Mouse (Mus musculus) forebrain, embryonic 14.5 days (tissue): Measurements from ENCODE around the gene Gm5741. TPM values are rescaled to one million over a fixed set of nuclear protein-coding genes. Genes with fewer than 3 reads are reported as not detected.

Experiments
- ATAC-seq: fragments of 200-750 bp; cut with Nextera tagmentation; 2 replicates; pipeline ENCODE4 v1.8.0; 2017; ENCODE audit warnings: mild to moderate bottlenecking, moderate library complexity
- DNase-seq: peaks from one replicate; pipeline ENCODE4 v3.0.0-alpha.2; 2015; ENCODE audit warnings: low spot score
- H3K27ac ChIP-seq: fragments of 300-500 bp; sonication (generic); 2 replicates; pipeline ENCODE4 v1.5.1; 2014; ENCODE audit warnings: low read depth, mild to moderate bottlenecking, control low read depth, low read length, moderate library complexity
- H3K27me3 ChIP-seq: fragments of 300-500 bp; sonication (generic); replicated peaks from 2 replicates; pipeline ENCODE4 v1.6.1; 2014; ENCODE audit warnings: low read length, control low read depth, mixed read lengths; ENCODE audit not compliant: control insufficient read depth, insufficient read depth
- H3K36me3 ChIP-seq: fragments of 300-500 bp; sonication (generic); 2 replicates; pipeline ENCODE4 v1.6.1; 2014; ENCODE audit warnings: low read length, control low read depth; ENCODE audit not compliant: control insufficient read depth, insufficient read depth
- H3K4me1 ChIP-seq: fragments of 300-500 bp; sonication (generic); 2 replicates; pipeline ENCODE4 v1.6.1; 2014; ENCODE audit warnings: antibody characterized with exemption, low read length, control low read depth; ENCODE audit not compliant: control insufficient read depth, insufficient read depth
- H3K4me2 ChIP-seq: fragments of 300-500 bp; sonication (generic); 2 replicates; pipeline ENCODE4 v1.6.1; 2014; ENCODE audit warnings: mild to moderate bottlenecking, control low read depth, low read length
- H3K4me3 ChIP-seq: fragments of 300-500 bp; sonication (generic); 2 replicates; pipeline ENCODE4 v1.5.1; 2014; ENCODE audit warnings: low read depth, low read length, control low read depth
- H3K9ac ChIP-seq: fragments of 300-500 bp; sonication (generic); 2 replicates; pipeline ENCODE4 v1.6.1; 2014; ENCODE audit warnings: mild to moderate bottlenecking, low read length, control low read depth, moderate library complexity
- H3K9me3 ChIP-seq: fragments of 300-500 bp; sonication (generic); replicated peaks from 2 replicates; pipeline ENCODE4 v1.6.1; 2016; ENCODE audit warnings: low read length, control low read depth, mixed read lengths; ENCODE audit not compliant: control insufficient read depth
- WGBS: fragments of 180-500 bp; shearing (Covaris S2); extraction: QIAGEN DNeasy Blood & Tissue Kit; methylation state at CpG from one replicate; pipeline ENCODE4 v1.1.7; 2014; 5-methylcytosine and 5-hydroxymethylcytosine counted together
- polyA plus RNA-seq: library from polyadenylated mRNA; unstranded; fragments of >200 nt; fragmentation: Nextera tagmentation; extraction: Ambion mirVana; gene quantifications from 2 replicates; pipeline ENCODE4 v1.2.1, GENCODE M21; 2014

Gene Gm5741
- 0.88 TPM in 1 of 2 replicates, not detected in the other for polyA plus RNA-seq

DNA sequence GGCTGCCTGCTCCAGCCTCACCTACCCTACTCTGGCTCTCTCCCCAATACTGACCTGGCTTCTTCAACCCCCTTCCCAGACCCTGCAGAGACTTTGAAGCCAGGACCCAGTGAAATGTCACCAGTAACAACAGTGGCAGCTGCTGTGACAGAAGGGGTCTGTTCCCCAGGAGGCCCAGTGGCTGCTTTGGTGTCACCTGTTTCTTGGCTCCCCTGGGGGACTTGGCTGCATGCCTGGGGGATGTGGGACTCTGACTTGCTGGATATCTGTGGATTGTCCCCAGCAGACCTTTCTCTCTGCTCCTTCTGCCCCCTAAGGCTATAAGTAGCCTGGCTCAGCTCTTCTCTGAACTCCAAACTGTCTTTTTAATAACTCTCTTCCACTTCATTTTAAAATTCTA is at the start of gene Gm5741:
TSS of gene Gm5741 (minus strand) at position 1 of the 400 bp plus-strand sequence.
- no peak within 1 kb of the TSS for H3K4me2 ChIP-seq
- H3K27ac ChIP-seq: no peak within 1 kb of the TSS
- H3K36me3 ChIP-seq: peaks cover 41% of the 10 kb centered on the region
- peaks cover 7% of the 10 kb centered on the region for H3K4me1 ChIP-seq
- no peak for DNase-seq
- H3K9ac ChIP-seq: no peak within 1 kb of the TSS
- no peaks in the 10 kb centered on the region for H3K27me3 ChIP-seq
- no peak for ATAC-seq
- H3K9me3 ChIP-seq: no peaks in the 10 kb centered on the region
- H3K4me3 ChIP-seq: no peak within 1 kb of the TSS

DNA sequence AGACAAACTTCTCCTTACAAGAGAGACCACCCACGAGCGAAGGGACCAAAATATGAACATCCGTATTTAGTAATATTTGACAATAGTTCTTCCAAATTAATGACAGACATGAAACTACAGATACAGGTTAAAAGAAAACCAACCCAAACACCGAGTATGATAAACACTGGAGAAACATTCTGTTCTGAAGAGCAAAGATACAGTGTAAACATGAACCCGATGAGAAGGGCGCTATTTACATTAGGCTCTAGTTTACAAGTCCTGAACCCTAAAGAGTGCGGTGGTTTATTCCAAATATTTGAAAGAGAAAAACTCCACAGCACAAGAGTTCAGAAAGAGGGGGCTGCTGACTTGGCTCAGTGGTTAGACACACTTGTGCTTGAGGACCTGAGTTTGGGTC is 49.2 kb upstream of the Gm5741 start:
- ATAC-seq (no peak), DNase-seq (no peak)
- no peak overlapping the region for H3K27ac ChIP-seq
- no peaks in the 10 kb centered on the region for H3K27me3 ChIP-seq
- H3K4me2 ChIP-seq: no peak overlapping the region
- no peak overlapping the region for H3K9ac ChIP-seq
- H3K4me1 ChIP-seq: no peaks in the 10 kb centered on the region
- 93% methylated on average over 7 of the region's 7 CpGs for WGBS
- no peak overlapping the region for H3K4me3 ChIP-seq
- H3K36me3 ChIP-seq: no peaks in the 10 kb centered on the region
- no peaks in the 10 kb centered on the region for H3K9me3 ChIP-seq

DNA sequence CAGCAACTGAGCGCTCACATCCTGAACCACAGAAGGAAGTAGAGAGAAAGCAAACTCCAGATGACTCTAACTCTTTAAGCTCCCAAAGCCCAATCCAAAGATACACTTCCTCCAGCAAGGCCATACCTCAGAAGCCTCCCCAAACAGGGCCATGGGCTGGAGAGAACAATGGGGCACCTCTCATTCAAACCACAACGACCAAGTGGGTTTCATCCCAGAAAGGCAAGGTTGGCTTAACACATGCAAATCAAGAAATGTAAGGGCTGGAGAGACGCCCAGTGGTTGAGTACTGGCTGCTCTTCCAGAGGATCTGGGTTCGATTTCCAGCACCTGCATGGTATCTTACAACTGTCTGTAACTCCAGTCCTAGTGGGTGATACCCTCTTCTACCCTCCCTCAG is 47.7 kb upstream of the Gm5741 start:
- Histone ChIP-seq H3K4me2 (no peak overlapping the region), H3K4me3 (no peak overlapping the region), H3K4me1 (no peaks in the 10 kb centered on the region), H3K9ac (no peak overlapping the region), H3K27ac (no peak overlapping the region), H3K9me3 (no peaks in the 10 kb centered on the region), H3K36me3 (0 out of 2 replicates have a peak, but pooled peaks cover 2% of the 10 kb centered on the region), H3K27me3 (no peaks in the 10 kb centered on the region)
- ATAC-seq (no peak), DNase-seq (no peak)
- 74% methylated on average over 4 of the region's 4 CpGs for WGBS

DNA sequence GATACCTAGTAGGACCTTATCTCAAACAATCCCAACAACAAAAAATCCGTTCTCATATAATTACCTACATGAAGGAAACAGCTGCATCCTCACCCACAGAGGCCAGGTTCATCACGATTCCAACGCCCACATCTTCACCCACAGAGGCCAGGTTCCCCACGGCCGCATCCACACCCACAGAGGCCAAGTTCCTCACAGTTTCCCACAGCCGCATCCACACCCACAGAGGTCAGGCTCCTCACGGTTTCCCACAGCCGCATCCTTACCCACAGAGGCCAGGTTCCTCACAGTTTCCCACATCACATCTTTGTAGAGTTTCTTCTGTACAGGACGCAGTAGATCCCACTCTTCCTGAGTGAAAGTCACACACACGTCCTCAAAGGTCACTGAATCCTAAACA is 45.5 kb upstream of the Gm5741 start:
- WGBS: 96% methylated on average over 10 of the region's 10 CpGs
- Histone ChIP-seq H3K9ac (no peak overlapping the region), H3K4me1 (no peaks in the 10 kb centered on the region), H3K27me3 (no peaks in the 10 kb centered on the region), H3K4me2 (no peak overlapping the region), H3K27ac (no peak overlapping the region), H3K36me3 (peaks cover 12% of the 10 kb centered on the region; the same call in 1 of the 2 replicates), H3K9me3 (no peaks in the 10 kb centered on the region), H3K4me3 (no peak overlapping the region)
- no peak for ATAC-seq
- DNase-seq: no peak

DNA sequence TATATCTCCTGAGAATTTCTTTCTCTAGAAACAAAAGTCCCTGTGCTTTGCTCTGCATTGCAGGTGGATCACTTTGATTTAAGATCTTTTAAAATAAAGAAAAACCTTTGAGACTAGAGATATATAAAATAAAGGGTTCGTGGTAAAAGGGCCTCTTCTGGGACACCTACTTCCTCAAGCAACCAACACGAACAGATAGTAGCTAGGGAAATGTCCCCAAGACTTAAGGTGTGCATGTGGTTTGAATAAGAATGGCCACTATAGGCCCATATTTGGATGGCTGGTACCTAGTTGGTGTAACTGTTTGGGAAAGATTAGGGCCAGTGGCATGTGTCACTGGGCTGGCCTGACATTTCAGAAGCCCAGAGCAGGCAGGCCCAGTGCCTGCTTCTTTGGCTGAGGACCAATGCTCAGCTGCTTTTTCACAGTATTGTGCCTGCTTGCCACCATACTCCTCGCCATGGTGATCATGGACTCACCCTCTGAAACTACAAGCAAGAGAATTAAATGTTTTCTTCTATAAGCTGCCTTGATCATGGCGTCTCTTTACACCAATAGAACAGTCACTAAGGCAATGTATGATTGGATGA is 32.4 kb upstream of the Gm5741 start:
- no peaks in the 10 kb centered on the region for H3K27me3 ChIP-seq
- H3K4me1 ChIP-seq: no peaks in the 10 kb centered on the region
- H3K9ac ChIP-seq: no peak overlapping the region
- peaks cover 20% of the 10 kb centered on the region for H3K36me3 ChIP-seq
- ATAC-seq: no peak
- no peaks in the 10 kb centered on the region for H3K9me3 ChIP-seq
- 83% methylated on average over 4 of the region's 4 CpGs for WGBS
- no peak overlapping the region for H3K27ac ChIP-seq
- H3K4me3 ChIP-seq: no peak overlapping the region
- H3K4me2 ChIP-seq: no peak overlapping the region
- DNase-seq: no peak

DNA sequence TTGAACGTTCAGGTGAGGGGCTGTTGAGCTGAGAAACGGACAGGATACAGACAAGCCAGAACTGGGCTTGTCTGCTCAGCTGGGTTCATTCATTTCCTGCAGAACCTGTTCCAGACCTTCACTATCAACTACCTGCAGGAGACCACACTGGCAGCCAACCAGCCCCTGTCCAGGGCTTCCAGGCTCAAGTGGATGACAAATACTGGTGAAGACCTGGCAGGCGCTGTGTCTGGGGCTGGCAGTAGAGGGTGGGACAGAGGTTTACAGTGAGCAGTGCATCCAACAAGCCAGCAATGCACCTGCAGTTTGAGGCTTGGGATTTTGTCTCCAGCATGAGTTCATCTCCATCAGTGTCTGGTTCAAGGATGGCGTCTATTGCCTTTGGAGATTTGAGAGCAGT is 29.1 kb upstream of the Gm5741 start:
- Histone ChIP-seq H3K4me2 (no peak overlapping the region), H3K4me3 (no peak overlapping the region), H3K36me3 (peaks cover 34% of the 10 kb centered on the region), H3K27me3 (no peaks in the 10 kb centered on the region), H3K27ac (no peak overlapping the region), H3K9me3 (no peaks in the 10 kb centered on the region), H3K4me1 (no peaks in the 10 kb centered on the region), H3K9ac (no peak overlapping the region)
- DNase-seq (no peak), ATAC-seq (no peak)
- WGBS: 87% methylated on average over 4 of the region's 4 CpGs

DNA sequence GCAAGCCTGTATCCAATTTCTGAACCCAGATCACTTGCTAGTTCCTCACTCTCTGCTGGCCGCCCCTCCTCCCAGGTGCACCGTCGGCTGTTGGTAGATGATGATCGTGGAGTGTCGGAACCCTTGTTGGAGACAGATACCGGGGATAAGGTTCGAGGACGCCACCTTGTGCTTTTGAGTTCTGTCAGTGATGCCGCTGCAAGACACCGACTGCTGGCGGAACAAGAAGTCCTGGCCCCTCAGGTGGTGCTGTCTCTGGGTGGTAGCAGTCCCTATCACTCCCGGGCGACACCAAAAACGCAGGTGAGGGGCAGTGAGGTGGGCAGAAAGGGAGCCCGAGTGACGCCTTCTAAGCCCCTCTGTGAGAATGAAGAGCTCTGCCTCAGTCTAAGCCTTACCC is 28.4 kb upstream of the Gm5741 start:
- H3K36me3 ChIP-seq: peaks cover 35% of the 10 kb centered on the region
- no peak for ATAC-seq
- 93% methylated on average over 16 of the region's 16 CpGs for WGBS

DNA sequence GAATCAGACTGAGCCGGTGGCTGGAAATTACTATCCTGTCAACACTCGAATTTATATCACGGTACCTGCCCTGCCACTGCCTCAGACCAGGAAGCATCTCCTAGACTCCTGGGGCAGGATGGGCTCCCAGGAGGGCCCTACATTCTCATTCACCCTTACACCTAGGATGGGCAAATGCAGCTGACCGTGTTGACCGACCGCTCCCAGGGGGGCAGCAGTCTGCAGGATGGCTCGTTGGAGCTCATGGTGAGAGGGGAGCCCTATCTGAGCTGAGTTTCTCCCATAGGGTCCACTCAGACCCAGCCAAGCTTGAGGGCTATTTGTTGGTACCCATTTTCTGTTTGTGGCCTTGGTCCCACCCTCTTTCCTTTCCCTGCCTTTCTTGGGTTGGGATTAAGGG is 27.8 kb upstream of the Gm5741 start:
- WGBS: 94% methylated on average over 7 of the region's 7 CpGs
- Histone ChIP-seq H3K4me1 (no peaks in the 10 kb centered on the region), H3K9ac (no peak overlapping the region), H3K27me3 (no peaks in the 10 kb centered on the region), H3K27ac (no peak overlapping the region), H3K36me3 (peaks cover 40% of the 10 kb centered on the region), H3K4me3 (no peak overlapping the region), H3K9me3 (no peaks in the 10 kb centered on the region), H3K4me2 (no peak overlapping the region)
- DNase-seq (no peak), ATAC-seq (no peak)

More for the DNA sequence above, 28.4 kb upstream of the Gm5741 start:
- Histone ChIP-seq H3K9me3 (no peaks in the 10 kb centered on the region), H3K27me3 (no peaks in the 10 kb centered on the region), H3K4me1 (no peaks in the 10 kb centered on the region), H3K4me2 (no peak overlapping the region), H3K4me3 (no peak overlapping the region), H3K27ac (no peak overlapping the region), H3K9ac (no peak overlapping the region)
- DNase-seq: no peak

DNA sequence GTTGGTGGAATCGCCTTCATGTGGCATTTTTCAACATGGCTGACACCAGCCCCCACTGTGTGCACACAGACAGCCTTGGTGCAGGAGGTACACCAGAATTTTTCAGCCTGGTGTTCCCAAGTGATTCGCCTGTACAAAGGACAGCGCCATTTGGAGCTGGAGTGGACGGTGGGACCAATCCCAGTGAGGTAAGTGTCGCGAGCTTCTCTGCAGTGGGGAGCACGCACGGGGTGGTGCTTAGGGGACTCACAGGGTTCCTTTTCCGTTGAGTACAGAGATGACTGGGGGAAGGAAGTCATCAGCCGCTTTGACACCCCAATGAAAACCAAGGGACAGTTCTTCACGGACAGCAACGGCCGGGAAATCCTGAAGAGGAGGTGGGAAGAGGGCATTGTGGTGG is 27.3 kb upstream of the Gm5741 start:
- Histone ChIP-seq H3K27me3 (no peaks in the 10 kb centered on the region), H3K9me3 (no peaks in the 10 kb centered on the region), H3K4me3 (no peak overlapping the region), H3K36me3 (peaks cover 40% of the 10 kb centered on the region), H3K4me1 (no peaks in the 10 kb centered on the region), H3K9ac (no peak overlapping the region), H3K4me2 (no peak overlapping the region), H3K27ac (no peak overlapping the region)
- no peak for DNase-seq
- ATAC-seq: no peak
- whole genome bisulfite sequencing: 97% methylated on average over 13 of the region's 13 CpGs
